Mouse (Mus musculus) testis, adult 10 weeks (tissue): ENCODE measurements around the gene 4931406C07Rik. TPM values are rescaled to one million over a fixed set of nuclear protein-coding genes. Genes with fewer than 3 reads are reported as not detected.

Source experiments
- polyA plus RNA-seq: library from polyadenylated mRNA; stranded (reverse); fragments of 350-450 nt; fragmentation: Illumina TruSeq; extraction: RNeasy Lipid Tissue Mini Kit (QIAGEN cat#74804); gene quantifications from one replicate; pipeline ENCODE4 v1.2.3, GENCODE M21; 2014; ENCODE audit warnings: low read depth, low replicate concordance

4931406C07Rik gene
- 49.7 TPM for polyA plus RNA-seq

GRCm38 (mm10) chr9:15306398-15307119 lies at the start of gene 4931406C07Rik:
Gene 4931406C07Rik (minus strand): TSS chr9:15306448.

GRCm38 (mm10) chr9:15305503-15306397 lies 498 bp downstream of the 4931406C07Rik start, which contains the start of gene Taf1d:
Gene Taf1d (plus strand): TSS chr9:15306214.

GRCm38 (mm10) chr9:15279649-15280490 lies 26.4 kb downstream of the 4931406C07Rik start, which contains the start of gene Med17:
Gene Med17 (minus strand): TSS chr9:15279931.

GRCm38 (mm10) chr9:15239042-15239925 lies 67.0 kb downstream of the 4931406C07Rik start, which contains the start of gene Vstm5:
Gene Vstm5 (plus strand): TSS chr9:15239045.

Other genes starting within 250 kb of the 4931406C07Rik start
- 0.27 TPM for gene Hephl1, start 194.3 kb downstream of the 4931406C07Rik start, polyA plus RNA-seq
- gene Vstm5, start 67.4 kb downstream of the 4931406C07Rik start, polyA plus RNA-seq, result 0.36 TPM
- 29.0 TPM for gene Med17, start 26.5 kb downstream of the 4931406C07Rik start, polyA plus RNA-seq
- gene Taf1d, start 234 bp downstream of the 4931406C07Rik start, polyA plus RNA-seq, result 146 TPM
- gene Cep295, start 51.3 kb upstream of the 4931406C07Rik start, polyA plus RNA-seq, result 128 TPM
- 5.4 TPM for gene Smco4, start 187.0 kb upstream of the 4931406C07Rik start, polyA plus RNA-seq